Mouse (Mus musculus): ENCODE results near the gene Rab6b. TPM values are rescaled to one million over a fixed set of nuclear protein-coding genes. Genes with fewer than 3 reads are reported as not detected.

Rab6b gene
- polyA plus RNA-seq, 1 experiment = 1.1 TPM

DNA sequence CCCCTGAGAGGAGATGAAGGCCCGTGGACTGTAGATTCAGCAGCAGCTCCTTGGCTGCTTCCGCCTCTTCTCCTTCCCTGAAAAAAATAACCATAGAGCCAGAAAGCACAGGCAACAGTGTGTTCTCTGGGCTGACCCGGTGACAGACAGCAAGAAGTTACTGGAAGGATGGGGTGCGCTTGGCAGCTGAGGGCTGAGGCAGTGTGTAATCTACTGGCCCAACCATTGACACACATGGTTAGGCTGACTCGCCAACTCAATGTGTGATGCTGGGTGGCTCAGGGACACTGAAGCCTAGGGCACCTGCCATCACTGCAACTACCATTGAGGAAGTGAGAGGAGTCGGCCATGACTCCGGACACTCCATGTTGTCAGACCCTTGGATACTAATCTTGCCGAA, 70.3 kb downstream of the Rab6b start:
- H3K27ac ChIP-seq (ENCODE audit: control insufficient read depth, insufficient read depth, low read depth, low read length) = no peak overlapping the region
- H3K27me3 ChIP-seq (ENCODE audit: control insufficient read depth, insufficient read depth, low read length) = no peaks in the 10 kb centered on the region
- no peak overlapping the region for H3K4me3 ChIP-seq (ENCODE audit: control insufficient read depth, low read depth, low read length)
- TF ChIP-seq POLR2A (IDR thresholded peaks at IDR 0.05; ENCODE audit: control insufficient read depth, low read depth, low read length) = no peak
- no peak for TF ChIP-seq CTCF (IDR thresholded peaks at IDR 0.05; ENCODE audit: control insufficient read depth, insufficient read depth, insufficient replicate concordance, low read depth, low read length)
- no peaks in the 10 kb centered on the region for H3K36me3 ChIP-seq (ENCODE audit: control insufficient read depth, insufficient read depth, low read length)
- H3K4me1 ChIP-seq (ENCODE audit: control insufficient read depth, insufficient read depth, low read length) = peaks cover 7% of the 10 kb centered on the region

DNA sequence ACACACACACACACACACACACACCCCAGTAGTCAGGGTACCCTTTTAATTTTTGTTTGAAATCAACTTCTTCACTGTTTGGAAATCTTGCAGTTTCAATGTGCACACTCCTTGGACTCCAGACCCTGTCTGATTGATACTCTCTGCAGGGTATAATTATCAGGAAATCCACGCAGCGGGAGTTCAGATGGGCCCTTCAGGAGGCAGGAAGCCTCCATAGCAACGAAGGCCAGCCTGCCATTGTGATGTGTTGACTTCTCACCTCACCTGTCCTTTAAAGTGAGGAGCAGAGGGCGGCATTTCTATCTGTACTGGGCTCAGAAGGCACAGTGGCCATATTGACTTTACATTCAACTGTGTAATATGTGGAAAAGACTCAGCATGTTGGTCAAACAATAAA, 73.3 kb downstream of the Rab6b start:
- H3K4me3 ChIP-seq (ENCODE audit: control insufficient read depth, low read depth, low read length) = no peak overlapping the region; the same call in 1 of the 2 replicates
- no peak overlapping the region for H3K27ac ChIP-seq (ENCODE audit: control insufficient read depth, insufficient read depth, low read depth, low read length)
- no peaks in the 10 kb centered on the region for H3K36me3 ChIP-seq (ENCODE audit: control insufficient read depth, insufficient read depth, low read length)
- no peaks in the 10 kb centered on the region for H3K27me3 ChIP-seq (ENCODE audit: control insufficient read depth, insufficient read depth, low read length)
- no peak for TF ChIP-seq POLR2A (IDR thresholded peaks at IDR 0.05; ENCODE audit: control insufficient read depth, low read depth, low read length)
- H3K4me1 ChIP-seq (ENCODE audit: control insufficient read depth, insufficient read depth, low read length) = peaks cover 7% of the 10 kb centered on the region

DNA sequence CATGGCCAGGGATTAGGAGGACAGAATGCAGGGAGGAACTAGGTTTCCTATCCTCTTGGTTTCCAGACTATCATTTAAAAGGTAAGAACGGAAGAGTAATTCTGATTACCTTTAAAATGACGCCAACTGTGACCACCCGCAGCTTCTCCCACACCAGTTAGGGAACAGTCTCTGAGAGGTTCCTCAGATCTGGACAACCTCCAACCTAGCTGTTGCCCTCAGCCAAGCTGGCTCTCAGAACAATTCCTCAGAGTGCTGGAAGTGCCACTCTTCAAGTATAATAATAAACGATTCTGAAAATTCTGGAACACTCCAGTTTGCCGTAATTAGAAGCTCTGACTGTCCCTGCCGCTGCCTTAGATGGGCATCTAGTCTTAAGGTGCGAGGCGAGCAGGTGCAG, 74.4 kb downstream of the Rab6b start:
- Histone ChIP-seq H3K27me3 (ENCODE audit: control insufficient read depth, insufficient read depth, low read length) (no peaks in the 10 kb centered on the region), H3K4me3 (ENCODE audit: control insufficient read depth, low read depth, low read length) (no peak overlapping the region), H3K4me1 (ENCODE audit: control insufficient read depth, insufficient read depth, low read length) (no peaks in the 10 kb centered on the region; the same call in none of the 2 replicates), H3K36me3 (ENCODE audit: control insufficient read depth, insufficient read depth, low read length) (no peaks in the 10 kb centered on the region), H3K27ac (ENCODE audit: control insufficient read depth, insufficient read depth, low read depth, low read length) (no peak overlapping the region)
- TF ChIP-seq CTCF (IDR thresholded peaks at IDR 0.05; ENCODE audit: control insufficient read depth, insufficient read depth, insufficient replicate concordance, low read depth, low read length) (no peak), POLR2A (IDR thresholded peaks at IDR 0.05; ENCODE audit: control insufficient read depth, low read depth, low read length) (no peak)

DNA sequence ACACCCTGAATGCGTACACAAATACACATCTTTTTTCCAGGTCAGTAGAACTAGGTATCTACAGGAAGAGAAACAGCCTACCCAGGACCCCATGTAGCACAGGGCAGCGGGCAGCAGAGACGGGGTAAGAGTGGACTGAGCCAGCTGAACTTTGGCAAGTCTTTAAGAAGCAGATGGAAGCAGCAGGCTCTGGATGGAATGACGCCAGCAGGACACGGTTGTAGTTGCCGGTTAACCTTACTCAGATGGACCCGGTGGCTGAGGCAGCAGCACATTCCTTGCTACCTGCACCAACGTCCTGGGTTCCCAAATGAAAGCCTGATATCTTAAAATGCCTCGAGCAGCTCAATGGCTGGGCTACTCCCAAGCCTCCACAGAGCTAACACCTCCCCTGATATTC, 75.2 kb downstream of the Rab6b start:
- TF ChIP-seq CTCF (IDR thresholded peaks at IDR 0.05; ENCODE audit: control insufficient read depth, insufficient read depth, insufficient replicate concordance, low read depth, low read length) (no peak), POLR2A (IDR thresholded peaks at IDR 0.05; ENCODE audit: control insufficient read depth, low read depth, low read length) (no peak)
- H3K27me3 ChIP-seq (ENCODE audit: control insufficient read depth, insufficient read depth, low read length) = no peaks in the 10 kb centered on the region
- no peak overlapping the region for H3K4me3 ChIP-seq (ENCODE audit: control insufficient read depth, low read depth, low read length)
- H3K36me3 ChIP-seq (ENCODE audit: control insufficient read depth, insufficient read depth, low read length) = peaks cover 1% of the 10 kb centered on the region; the same call in 1 of the 2 replicates
- no peaks in the 10 kb centered on the region; the same call in 1 of the 2 replicates for H3K4me1 ChIP-seq (ENCODE audit: control insufficient read depth, insufficient read depth, low read length)
- no peak overlapping the region for H3K27ac ChIP-seq (ENCODE audit: control insufficient read depth, insufficient read depth, low read depth, low read length)

DNA sequence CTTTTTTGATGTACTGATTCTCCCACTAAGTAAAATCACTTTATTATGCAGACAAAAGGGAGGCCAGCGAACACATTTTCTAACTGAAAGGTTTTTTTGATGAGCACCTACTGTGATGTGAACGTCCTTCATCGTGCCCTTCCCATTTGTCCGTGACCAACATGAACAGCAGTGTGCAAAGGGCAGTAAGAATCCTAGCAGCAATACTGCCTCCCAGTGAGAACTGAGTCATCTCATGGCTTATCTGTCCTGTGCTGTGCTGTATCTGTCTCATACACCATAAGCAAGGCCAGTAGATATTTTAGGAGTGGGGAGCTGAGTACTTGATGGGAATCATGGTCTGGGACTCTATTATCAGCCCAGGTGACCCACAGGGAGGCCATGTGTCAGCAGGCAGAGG, 76.8 kb downstream of the Rab6b start:
- TF ChIP-seq POLR2A (IDR thresholded peaks at IDR 0.05; ENCODE audit: control insufficient read depth, low read depth, low read length) (no peak), CTCF (IDR thresholded peaks at IDR 0.05; ENCODE audit: control insufficient read depth, insufficient read depth, insufficient replicate concordance, low read depth, low read length) (no peak)
- peaks cover 1% of the 10 kb centered on the region; the same call in 1 of the 2 replicates for H3K36me3 ChIP-seq (ENCODE audit: control insufficient read depth, insufficient read depth, low read length)
- no peak overlapping the region for H3K4me3 ChIP-seq (ENCODE audit: control insufficient read depth, low read depth, low read length)
- no peak overlapping the region for H3K27ac ChIP-seq (ENCODE audit: control insufficient read depth, insufficient read depth, low read depth, low read length)
- no peaks in the 10 kb centered on the region for H3K4me1 ChIP-seq (ENCODE audit: control insufficient read depth, insufficient read depth, low read length)
- no peaks in the 10 kb centered on the region for H3K27me3 ChIP-seq (ENCODE audit: control insufficient read depth, insufficient read depth, low read length)

DNA sequence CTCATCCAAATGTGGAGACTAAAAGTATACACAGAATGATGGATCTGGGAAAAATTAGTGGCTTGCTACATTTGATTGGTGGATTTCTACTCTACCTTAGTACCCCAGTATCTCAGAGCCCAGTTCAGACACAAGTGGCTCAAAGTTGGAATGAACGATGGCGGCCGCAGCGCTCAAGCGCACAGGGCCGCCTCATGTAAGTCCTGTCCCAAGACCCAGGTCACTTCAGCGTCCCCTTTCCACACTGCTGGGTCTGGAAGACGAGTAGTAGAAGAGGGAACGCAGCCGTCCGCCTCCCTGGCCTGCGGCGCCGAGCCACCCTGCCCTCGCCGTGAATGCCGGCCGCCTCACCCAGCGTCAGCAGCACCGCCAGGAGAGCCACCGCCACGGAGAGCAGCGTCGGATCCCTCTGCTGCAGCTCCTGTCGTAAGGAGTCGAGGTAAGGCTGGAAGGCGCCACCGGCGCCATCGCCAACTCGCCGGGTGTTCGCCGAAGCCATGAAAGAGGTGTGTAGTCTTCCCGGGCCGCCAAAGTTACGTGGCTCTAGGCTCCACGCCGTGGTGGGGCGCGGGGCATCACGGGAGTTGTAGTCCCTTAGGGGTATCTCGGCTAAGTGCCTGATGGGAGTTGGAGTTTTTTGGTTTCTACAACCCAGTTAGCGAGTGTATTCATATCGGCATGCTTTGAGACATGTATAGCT, 90.1 kb downstream of the Rab6b start, which contains the start of gene Srprb:
Gene Srprb, minus strand, starts transcription at position 577 of the 700 bp plus-strand sequence.
- TF ChIP-seq CTCF (IDR thresholded peaks at IDR 0.05; ENCODE audit: control insufficient read depth, insufficient read depth, insufficient replicate concordance, low read depth, low read length) (no peak), POLR2A (IDR thresholded peaks at IDR 0.05; ENCODE audit: control insufficient read depth, low read depth, low read length) (peak; percentile 87)
- H3K4me3 ChIP-seq (ENCODE audit: control insufficient read depth, low read depth, low read length) = peak within 1 kb of the TSS; percentile 97
- peak within 1 kb of the TSS; percentile 54 for H3K27ac ChIP-seq (ENCODE audit: control insufficient read depth, insufficient read depth, low read depth, low read length)
- no peaks in the 10 kb centered on the region for H3K4me1 ChIP-seq (ENCODE audit: control insufficient read depth, insufficient read depth, low read length)
- H3K27me3 ChIP-seq (ENCODE audit: control insufficient read depth, insufficient read depth, low read length) = no peaks in the 10 kb centered on the region
- H3K36me3 ChIP-seq (ENCODE audit: control insufficient read depth, insufficient read depth, low read length) = peaks cover 3% of the 10 kb centered on the region

DNA sequence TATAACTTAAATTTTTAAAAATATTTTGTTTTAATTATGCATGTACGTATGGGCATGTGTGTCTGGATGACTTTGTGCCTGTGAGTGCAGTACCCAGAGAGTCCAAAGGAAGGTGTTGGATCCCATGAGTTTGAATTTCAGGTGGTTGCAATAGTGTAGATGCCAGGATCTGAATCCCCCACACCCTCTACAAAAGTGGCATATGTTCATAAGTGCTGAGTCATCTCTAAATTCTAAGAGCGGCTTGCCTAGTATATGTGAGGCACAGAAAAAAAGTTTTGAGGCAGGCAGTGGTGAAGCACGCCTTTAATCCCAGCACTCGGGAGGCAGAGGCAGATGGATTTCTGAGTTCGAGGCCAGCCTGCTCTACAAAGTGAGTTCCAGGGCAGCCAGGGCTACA, 94.2 kb downstream of the Rab6b start:
- no peaks in the 10 kb centered on the region for H3K27me3 ChIP-seq (ENCODE audit: control insufficient read depth, insufficient read depth, low read length)
- no peaks in the 10 kb centered on the region for H3K4me1 ChIP-seq (ENCODE audit: control insufficient read depth, insufficient read depth, low read length)
- H3K36me3 ChIP-seq (ENCODE audit: control insufficient read depth, insufficient read depth, low read length) = no peaks in the 10 kb centered on the region
- no peak overlapping the region for H3K27ac ChIP-seq (ENCODE audit: control insufficient read depth, insufficient read depth, low read depth, low read length)
- H3K4me3 ChIP-seq (ENCODE audit: control insufficient read depth, low read depth, low read length) = no peak overlapping the region
- TF ChIP-seq CTCF (IDR thresholded peaks at IDR 0.05; ENCODE audit: control insufficient read depth, insufficient read depth, insufficient replicate concordance, low read depth, low read length) (no peak), POLR2A (IDR thresholded peaks at IDR 0.05; ENCODE audit: control insufficient read depth, low read depth, low read length) (no peak)
